Mouse (Mus musculus) G1E (cell line): ENCODE measurements around the gene Erbb4.

Source experiments
- CTCF ChIP-seq: IDR thresholded peaks from 2 replicates; pipeline ENCODE4 v1.5.1; 2012; ENCODE audit warnings: low read depth, low read length, inconsistent platforms, mixed read lengths
- TAL1 ChIP-seq: conservative IDR thresholded peaks from 2 replicates; pipeline ENCODE4 v1.6.1; 2012; ENCODE audit warnings: low read depth, low read length, inconsistent platforms, mixed read lengths

- TF ChIP-seq CTCF (no peak), TAL1 (no peak)
Observed at GRCm38 (mm10) chr1:68590475-68590874, 517.4 kb downstream of the Erbb4 start.
